Mouse (Mus musculus) activated CD4-positive, CD25-positive, alpha-beta regulatory T cell, adult 4 months (primary cell): ENCODE measurements at regions not wholly inside any gene's neighbourhood (a gene's known extent, or its start where the extent isn't known, plus 50 kb on each side); places are given as distances from the start of the nearest gene placed in this dataset.

Experiments used
- ATAC-seq: one replicate; pipeline ENCODE4 v1.8.0; 2017

GRCm38 (mm10) chr5:85954526-85954925 is 110.9 kb downstream of the Cenpc1 start:
- no peak for ATAC-seq

GRCm38 (mm10) chr5:85936667-85937314 is 128.6 kb downstream of the Cenpc1 start:
- no peak for ATAC-seq

GRCm38 (mm10) chr5:85918288-85918687 is 147.1 kb downstream of the Cenpc1 start:
- ATAC-seq, result no peak

- no peak for ATAC-seq
Observed at GRCm38 (mm10) chr5:85915000-85915399, 150.4 kb downstream of the Cenpc1 start.

- no peak for ATAC-seq
Observed at GRCm38 (mm10) chr5:85896452-85896851, 168.9 kb downstream of the Cenpc1 start.

GRCm38 (mm10) chr5:85895814-85896213 is 169.6 kb downstream of the Cenpc1 start:
- ATAC-seq, result no peak

- ATAC-seq, result no peak
Observed at GRCm38 (mm10) chr5:85870311-85870710, 195.1 kb downstream of the Cenpc1 start.

GRCm38 (mm10) chr5:85832556-85832955 is 232.8 kb downstream of the Cenpc1 start:
- no peak for ATAC-seq

GRCm38 (mm10) chr5:85795531-85796197 is 269.7 kb downstream of the Cenpc1 start:
- ATAC-seq, result no peak

- no peak for ATAC-seq
Observed at GRCm38 (mm10) chr5:85793148-85793547, 272.2 kb downstream of the Cenpc1 start.

- ATAC-seq, result no peak
Observed at GRCm38 (mm10) chr5:85780730-85781454, 284.5 kb downstream of the Cenpc1 start.

- ATAC-seq, result no peak
Observed at GRCm38 (mm10) chr5:85780017-85780416, 285.4 kb downstream of the Cenpc1 start.

- no peak for ATAC-seq
Observed at GRCm38 (mm10) chr5:85779205-85779604, 286.2 kb downstream of the Cenpc1 start.

GRCm38 (mm10) chr5:85772660-85773059 is 292.7 kb downstream of the Cenpc1 start:
- no peak for ATAC-seq

GRCm38 (mm10) chr5:85772086-85772485 is 293.3 kb downstream of the Cenpc1 start:
- peak; percentile 99 for ATAC-seq

- ATAC-seq, result no peak
Observed at GRCm38 (mm10) chr5:85767157-85767556, 298.2 kb downstream of the Cenpc1 start.

GRCm38 (mm10) chr5:85756716-85757115 is 308.7 kb downstream of the Cenpc1 start:
- no peak for ATAC-seq

GRCm38 (mm10) chr5:85754227-85754626 is 311.2 kb downstream of the Cenpc1 start:
- ATAC-seq, result no peak

- no peak for ATAC-seq
Observed at GRCm38 (mm10) chr5:85753109-85753508, 312.3 kb downstream of the Cenpc1 start.

GRCm38 (mm10) chr5:85751649-85752048 is 313.7 kb downstream of the Cenpc1 start:
- no peak for ATAC-seq

GRCm38 (mm10) chr5:85750893-85751292 is 314.5 kb downstream of the Cenpc1 start:
- ATAC-seq, result no peak

- no peak for ATAC-seq
Observed at GRCm38 (mm10) chr5:85729613-85730012, 335.8 kb downstream of the Cenpc1 start.

GRCm38 (mm10) chr5:85707345-85707744 is 358.0 kb downstream of the Cenpc1 start:
- no peak for ATAC-seq

- no peak for ATAC-seq
Observed at GRCm38 (mm10) chr5:85706598-85706997, 358.8 kb downstream of the Cenpc1 start.
